Mouse (Mus musculus): ENCODE results near the gene AU022252. TPM values are rescaled to one million over a fixed set of nuclear protein-coding genes. Genes with fewer than 3 reads are reported as not detected.
"Not testable (repeated sequence)": the region's sequence is repeated elsewhere in the genome, so short reads cannot be mapped to it uniquely, and the experiment has no call there.

Gene AU022252
- 25.4 and 25.7 TPM in 2 replicates for polyA plus RNA-seq (2015; fragmentation: Nextera tagmentation; extraction: Ambion mirVana)

GRCm38 (mm10) chr4:119232410-119233255 is at the start of gene AU022252, which contains the start of gene P3h1:
AU022252 (minus strand) TSS chr4:119232712.
P3h1 (plus strand) TSS chr4:119232915.
- Histone ChIP-seq H3K9ac (ENCODE audit: low read length) (peak within 1 kb of the TSS; percentile 88), H3K4me2 (ENCODE audit: low read depth, low read length) (peak within 1 kb of the TSS; percentile 69), H3K27me3 (ENCODE audit: control insufficient read depth, insufficient read depth, low read length) (no peaks in the 10 kb centered on the region), H3K27ac (ENCODE audit: low read length) (peak within 1 kb of the TSS; percentile 76), H3K36me3 (ENCODE audit: control insufficient read depth, insufficient read depth, low read length) (no peaks in the 10 kb centered on the region), H3K4me1 (ENCODE audit: control insufficient read depth, insufficient read depth, low read length) (peaks cover 11% of the 10 kb centered on the region; the same call in 1 of the 2 replicates), H3K4me3 (replicated peaks; ENCODE audit: low read length) (peak within 1 kb of the TSS; percentile 87), H3K9me3 (replicated peaks; ENCODE audit: control insufficient read depth, low read length) (no peaks in the 10 kb centered on the region)
- whole genome bisulfite sequencing = under 1% methylated on average over 71 of the region's 71 CpGs
- peak; percentile 98 for ATAC-seq (ENCODE audit: insufficient read depth, low FRiP score)

GRCm38 (mm10) chr4:119278784-119279183 is 46.3 kb upstream of the AU022252 start:
- peaks cover 37% of the 10 kb centered on the region for H3K36me3 ChIP-seq (ENCODE audit: control insufficient read depth, insufficient read depth, low read length)
- H3K4me3 ChIP-seq (replicated peaks; ENCODE audit: low read length); H3K4me2 ChIP-seq (ENCODE audit: low read depth, low read length); H3K9ac ChIP-seq (ENCODE audit: low read length); H3K27ac ChIP-seq (ENCODE audit: low read length); H3K4me1 ChIP-seq (ENCODE audit: control insufficient read depth, insufficient read depth, low read length); H3K27me3 ChIP-seq (ENCODE audit: control insufficient read depth, insufficient read depth, low read length); ATAC-seq (ENCODE audit: insufficient read depth, low FRiP score); H3K9me3 ChIP-seq (replicated peaks; ENCODE audit: control insufficient read depth, low read length): not testable (repeated sequence)
- WGBS = 83% methylated on average over 15 of the region's 15 CpGs

- no peak overlapping the region for H3K9ac ChIP-seq (ENCODE audit: low read length)
- H3K36me3 ChIP-seq (ENCODE audit: control insufficient read depth, insufficient read depth, low read length) = peaks cover 37% of the 10 kb centered on the region
- H3K9me3 ChIP-seq (replicated peaks; ENCODE audit: control insufficient read depth, low read length) = no peaks in the 10 kb centered on the region
- H3K27ac ChIP-seq (ENCODE audit: low read length) = no peak overlapping the region
- H3K4me1 ChIP-seq (ENCODE audit: control insufficient read depth, insufficient read depth, low read length) = no peaks in the 10 kb centered on the region
- ATAC-seq (ENCODE audit: insufficient read depth, low FRiP score) = no peak
- no peak overlapping the region for H3K4me3 ChIP-seq (replicated peaks; ENCODE audit: low read length)
- WGBS = 67% methylated on average over 2 of the region's 2 CpGs
- no peaks in the 10 kb centered on the region for H3K27me3 ChIP-seq (ENCODE audit: control insufficient read depth, insufficient read depth, low read length)
- no peak overlapping the region for H3K4me2 ChIP-seq (ENCODE audit: low read depth, low read length)
Measured at GRCm38 (mm10) chr4:119275726-119276125, 43.2 kb upstream of the AU022252 start.

- ATAC-seq (ENCODE audit: insufficient read depth, low FRiP score) = no peak
- Histone ChIP-seq H3K27me3 (ENCODE audit: control insufficient read depth, insufficient read depth, low read length) (no peaks in the 10 kb centered on the region), H3K27ac (ENCODE audit: low read length) (no peak overlapping the region), H3K9ac (ENCODE audit: low read length) (no peak overlapping the region), H3K9me3 (replicated peaks; ENCODE audit: control insufficient read depth, low read length) (no peaks in the 10 kb centered on the region), H3K36me3 (ENCODE audit: control insufficient read depth, insufficient read depth, low read length) (peaks cover 35% of the 10 kb centered on the region), H3K4me2 (ENCODE audit: low read depth, low read length) (no peak overlapping the region), H3K4me1 (ENCODE audit: control insufficient read depth, insufficient read depth, low read length) (no peaks in the 10 kb centered on the region), H3K4me3 (replicated peaks; ENCODE audit: low read length) (no peak overlapping the region)
- 74% methylated on average over 2 of the region's 2 CpGs for WGBS
Measured at GRCm38 (mm10) chr4:119275226-119275625, 42.7 kb upstream of the AU022252 start.

- WGBS = 70% methylated on average over 1 of the region's 1 CpGs
- Histone ChIP-seq H3K36me3 (ENCODE audit: control insufficient read depth, insufficient read depth, low read length) (peaks cover 32% of the 10 kb centered on the region), H3K4me3 (replicated peaks; ENCODE audit: low read length) (no peak overlapping the region), H3K4me1 (ENCODE audit: control insufficient read depth, insufficient read depth, low read length) (no peaks in the 10 kb centered on the region), H3K4me2 (ENCODE audit: low read depth, low read length) (no peak overlapping the region), H3K27me3 (ENCODE audit: control insufficient read depth, insufficient read depth, low read length) (no peaks in the 10 kb centered on the region), H3K9me3 (replicated peaks; ENCODE audit: control insufficient read depth, low read length) (no peaks in the 10 kb centered on the region), H3K9ac (ENCODE audit: low read length) (no peak overlapping the region), H3K27ac (ENCODE audit: low read length) (no peak overlapping the region)
- 0 out of 2 replicates have a peak, but pooled peaks have one; percentile 44 for ATAC-seq (ENCODE audit: insufficient read depth, low FRiP score)
Measured at GRCm38 (mm10) chr4:119274627-119275026, 42.1 kb upstream of the AU022252 start.

- Histone ChIP-seq H3K27ac (ENCODE audit: low read length) (no peak overlapping the region), H3K36me3 (ENCODE audit: control insufficient read depth, insufficient read depth, low read length) (peaks cover 9% of the 10 kb centered on the region), H3K9me3 (replicated peaks; ENCODE audit: control insufficient read depth, low read length) (no peaks in the 10 kb centered on the region), H3K9ac (ENCODE audit: low read length) (no peak overlapping the region), H3K4me1 (ENCODE audit: control insufficient read depth, insufficient read depth, low read length) (no peaks in the 10 kb centered on the region), H3K4me3 (replicated peaks; ENCODE audit: low read length) (no peak overlapping the region), H3K4me2 (ENCODE audit: low read depth, low read length) (no peak overlapping the region), H3K27me3 (ENCODE audit: control insufficient read depth, insufficient read depth, low read length) (no peaks in the 10 kb centered on the region)
- no peak for ATAC-seq (ENCODE audit: insufficient read depth, low FRiP score)
- WGBS = 66% methylated on average over 13 of the region's 13 CpGs
Measured at GRCm38 (mm10) chr4:119266606-119267005, 34.1 kb upstream of the AU022252 start.

- no peak overlapping the region for H3K4me2 ChIP-seq (ENCODE audit: low read depth, low read length)
- no peak for ATAC-seq (ENCODE audit: insufficient read depth, low FRiP score)
Measured at GRCm38 (mm10) chr4:119263459-119263858, 30.9 kb upstream of the AU022252 start.

GRCm38 (mm10) chr4:119262483-119262882 is 30.0 kb upstream of the AU022252 start:
- no peaks in the 10 kb centered on the region for H3K27me3 ChIP-seq (ENCODE audit: control insufficient read depth, insufficient read depth, low read length)
- H3K27ac ChIP-seq (ENCODE audit: low read length) = no peak overlapping the region
- no peak overlapping the region for H3K9ac ChIP-seq (ENCODE audit: low read length)
- H3K36me3 ChIP-seq (ENCODE audit: control insufficient read depth, insufficient read depth, low read length) = no peaks in the 10 kb centered on the region
- WGBS = 90% methylated on average over 5 of the region's 5 CpGs
- H3K9me3 ChIP-seq (replicated peaks; ENCODE audit: control insufficient read depth, low read length) = no peaks in the 10 kb centered on the region
- ATAC-seq (ENCODE audit: insufficient read depth, low FRiP score) = no peak
- no peaks in the 10 kb centered on the region for H3K4me1 ChIP-seq (ENCODE audit: control insufficient read depth, insufficient read depth, low read length)
- H3K4me2 ChIP-seq (ENCODE audit: low read depth, low read length) = no peak overlapping the region
- H3K4me3 ChIP-seq (replicated peaks; ENCODE audit: low read length) = no peak overlapping the region

More at GRCm38 (mm10) chr4:119263459-119263858, 30.9 kb upstream of the AU022252 start:
- Histone ChIP-seq H3K27me3 (ENCODE audit: control insufficient read depth, insufficient read depth, low read length) (no peaks in the 10 kb centered on the region), H3K27ac (ENCODE audit: low read length) (no peak overlapping the region), H3K9me3 (replicated peaks; ENCODE audit: control insufficient read depth, low read length) (no peaks in the 10 kb centered on the region), H3K9ac (ENCODE audit: low read length) (no peak overlapping the region), H3K4me3 (replicated peaks; ENCODE audit: low read length) (no peak overlapping the region), H3K4me1 (ENCODE audit: control insufficient read depth, insufficient read depth, low read length) (no peaks in the 10 kb centered on the region), H3K36me3 (ENCODE audit: control insufficient read depth, insufficient read depth, low read length) (no peaks in the 10 kb centered on the region)
- WGBS = 58% methylated on average over 3 of the region's 3 CpGs

GRCm38 (mm10) chr4:119261087-119261713 is 28.7 kb upstream of the AU022252 start:
- Histone ChIP-seq H3K4me3 (replicated peaks; ENCODE audit: low read length) (no peak overlapping the region), H3K9ac (ENCODE audit: low read length) (no peak overlapping the region), H3K36me3 (ENCODE audit: control insufficient read depth, insufficient read depth, low read length) (no peaks in the 10 kb centered on the region), H3K27me3 (ENCODE audit: control insufficient read depth, insufficient read depth, low read length) (no peaks in the 10 kb centered on the region), H3K27ac (ENCODE audit: low read length) (no peak overlapping the region), H3K9me3 (replicated peaks; ENCODE audit: control insufficient read depth, low read length) (no peaks in the 10 kb centered on the region), H3K4me1 (ENCODE audit: control insufficient read depth, insufficient read depth, low read length) (no peaks in the 10 kb centered on the region), H3K4me2 (ENCODE audit: low read depth, low read length) (no peak overlapping the region)
- no peak for ATAC-seq (ENCODE audit: insufficient read depth, low FRiP score)
- WGBS = 49% methylated on average over 7 of the region's 7 CpGs
